Mouse (Mus musculus): ENCODE measurements around the gene Aox1.

- TF ChIP-seq TCF12 (IDR thresholded peaks at IDR 0.05; ENCODE audit: insufficient read depth, poor library complexity, severe bottlenecking) (no peak), POLR2AphosphoS2 (IDR thresholded peaks at IDR 0.05; ENCODE audit: insufficient read length, low read depth) (no peak), TCF3 (IDR thresholded peaks at IDR 0.05; ENCODE audit: insufficient read length, low read depth) (no peak), MAX (IDR thresholded peaks at IDR 0.05; ENCODE audit: low read depth) (no peak), POLR2A (IDR thresholded peaks at IDR 0.05; ENCODE audit: insufficient read length, low read depth) (no peak), CEBPB (IDR thresholded peaks at IDR 0.05; ENCODE audit: insufficient read depth, poor library complexity, severe bottlenecking) (no peak), E2F4 (IDR thresholded peaks at IDR 0.05; ENCODE audit: insufficient read depth) (no peak)
Measured at GRCm38 (mm10) chr1:58097338-58097737, 67.6 kb downstream of the Aox1 start.

Data from myocyte (in vitro differentiated cells).